Mouse (Mus musculus) lung, adult 18-20 months (tissue): ENCODE data around the gene Cyfip2.

Experiments used
- DNase-seq, 2 experiments: peaks; one replicate each; pipeline ENCODE4 v3.0.0; 2022; ENCODE audit warnings: mixed read lengths in 2 of 2

The Cyfip2 gene

DNA sequence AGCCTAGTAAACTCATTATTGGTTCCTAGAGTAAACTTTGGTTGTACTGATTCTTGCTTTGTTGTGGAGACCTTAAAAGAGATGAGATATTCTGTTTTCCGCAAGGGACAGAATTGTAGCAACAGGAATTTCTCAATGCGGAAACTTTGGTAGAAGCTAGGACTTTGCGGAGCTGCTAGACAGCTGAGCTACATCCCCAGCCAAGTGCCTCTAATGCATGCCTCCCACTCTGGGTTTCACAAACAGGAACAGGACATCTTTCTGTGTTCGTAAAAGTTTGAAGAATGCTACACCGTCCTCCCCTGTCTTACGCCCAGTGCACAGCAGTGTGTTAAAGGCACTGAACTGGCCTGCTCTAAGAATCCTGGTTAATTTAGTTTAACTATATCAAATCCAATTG is 136.5 kb downstream of the Cyfip2 start:
- no peak for DNase-seq

DNA sequence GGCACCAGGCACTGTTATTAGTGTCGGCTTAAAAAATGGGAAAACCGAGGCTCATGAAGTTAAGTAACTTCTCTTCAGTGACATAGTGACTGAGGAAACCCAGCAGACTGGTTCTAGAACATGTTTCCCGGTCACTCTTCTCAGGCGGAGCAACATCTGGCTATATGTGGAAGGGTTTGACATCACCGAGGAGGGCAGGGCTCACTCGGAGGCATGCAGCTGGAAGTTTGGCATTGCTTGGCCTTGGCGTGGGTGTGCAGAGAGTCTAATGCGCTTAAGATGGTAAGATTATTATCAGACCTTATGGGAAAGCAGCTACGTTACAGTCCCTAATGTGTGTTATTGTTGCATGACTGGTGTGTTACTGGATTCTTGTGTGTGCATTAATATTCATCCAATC is 140.5 kb downstream of the Cyfip2 start:
- no peak for DNase-seq

DNA sequence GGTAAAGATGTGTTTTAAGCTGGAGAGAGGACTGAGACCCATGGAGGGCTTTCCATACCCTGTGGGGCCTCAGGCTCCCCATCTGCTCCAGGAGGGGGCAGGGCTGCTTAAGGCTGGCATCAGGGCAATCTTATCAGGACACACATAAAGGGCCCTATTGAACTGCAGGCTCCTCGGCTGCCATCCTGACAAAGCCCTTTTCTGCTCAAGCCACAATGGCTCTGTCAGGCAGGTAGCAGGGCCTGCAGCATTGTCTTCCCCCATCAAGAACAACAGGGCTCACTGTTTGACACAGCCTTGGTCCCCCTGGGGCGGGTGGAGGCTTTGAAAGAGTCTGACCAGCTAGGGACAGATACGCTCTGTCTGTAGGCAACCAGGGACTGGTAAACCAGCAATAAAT is 142.8 kb downstream of the Cyfip2 start:
- no peak for DNase-seq

DNA sequence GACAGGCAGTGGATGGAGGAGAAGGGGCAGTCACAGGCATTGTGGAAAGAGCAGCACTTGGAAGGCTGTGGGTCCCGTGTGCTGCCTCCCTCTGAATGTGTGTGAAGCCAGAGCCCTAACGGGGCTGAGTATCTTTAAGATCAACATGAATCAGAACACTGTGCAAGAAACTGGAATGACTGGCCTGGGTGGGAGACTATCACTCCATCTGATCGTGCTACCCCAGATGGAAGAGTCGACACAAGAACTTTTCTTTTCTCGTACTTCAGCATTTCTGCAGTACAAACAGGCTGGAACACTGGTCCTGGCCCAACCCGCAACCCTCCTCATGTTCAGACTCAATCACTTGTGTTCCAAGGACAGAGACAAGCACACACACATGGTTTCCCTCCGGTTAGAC is 144.2 kb downstream of the Cyfip2 start:
- DNase-seq, result no peak

GRCm38 (mm10) chr11:46165866-46166585 is 146.6 kb downstream of the Cyfip2 start, which contains the start of gene Nipal4:
TSS of gene Nipal4 (minus strand) at chr11:46166508.
- no peak for DNase-seq

DNA sequence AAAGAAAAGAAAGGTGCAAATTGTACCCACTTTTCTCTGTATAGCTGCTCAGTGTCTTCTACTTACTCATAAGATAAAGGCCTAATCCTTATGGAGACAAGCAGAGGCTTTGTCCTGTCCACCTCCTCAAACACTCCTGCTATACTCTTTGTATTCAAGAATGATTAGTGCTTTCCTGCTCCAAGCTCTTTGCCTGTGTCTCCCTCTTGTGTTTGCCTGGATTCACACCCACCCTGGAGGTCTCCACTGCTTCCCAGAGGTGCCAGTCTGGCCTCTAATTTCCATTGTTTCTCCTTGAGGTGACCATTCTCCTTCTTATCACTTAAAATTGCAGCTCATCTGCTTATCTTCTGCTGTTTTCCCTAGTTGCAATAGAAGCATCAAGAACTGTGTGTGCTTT is 155.2 kb downstream of the Cyfip2 start:
- no peak for DNase-seq

- DNase-seq, result no peak
These were observed 155.7 kb downstream of the Cyfip2 start for GRCm38 (mm10) chr11:46156945-46157344.

- DNase-seq, result no peak
These were observed 166.0 kb downstream of the Cyfip2 start for GRCm38 (mm10) chr11:46146619-46147018.

DNA sequence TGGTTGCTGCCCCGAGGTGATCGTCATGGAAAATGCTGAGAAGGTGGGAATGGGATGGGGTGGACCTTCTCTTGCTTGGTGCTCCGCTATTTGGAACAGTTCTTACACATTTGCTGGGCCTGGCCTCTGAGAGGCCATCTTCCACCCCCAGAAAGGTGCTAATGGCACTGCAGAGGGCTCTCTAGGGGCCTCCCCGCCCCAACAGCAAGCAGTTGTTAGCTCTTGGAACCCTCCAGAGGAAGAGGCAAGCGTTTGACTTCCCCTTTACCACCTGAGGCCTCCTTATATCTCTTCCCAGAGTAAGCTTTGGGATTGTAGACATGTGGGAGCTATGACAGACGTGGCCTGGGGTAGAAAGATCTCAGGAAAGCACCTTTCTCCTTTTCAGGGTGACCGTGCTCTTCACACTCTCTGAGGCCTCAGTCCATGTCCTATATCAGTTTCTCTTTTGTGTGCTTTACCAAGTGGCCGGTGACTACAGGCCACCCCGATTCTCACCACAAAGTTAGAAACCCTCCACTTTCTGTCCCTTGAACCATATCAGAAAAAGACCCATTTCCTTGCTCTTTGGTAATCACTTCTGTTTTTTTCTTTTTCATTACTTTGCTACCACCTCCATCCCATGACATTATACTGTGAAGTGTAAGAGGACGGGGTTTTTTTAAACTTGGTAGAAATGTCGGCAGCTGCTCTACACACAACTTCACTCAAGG is 167.3 kb downstream of the Cyfip2 start:
- no peak for DNase-seq
